Mouse (Mus musculus) ovary, postnatal 14 days (tissue): ENCODE measurements around the gene Phldb1.

Experiments
- DNase-seq: peaks from one replicate; pipeline ENCODE4 v3.0.0; 2022; ENCODE audit warnings: low spot score

Gene Phldb1

DNA sequence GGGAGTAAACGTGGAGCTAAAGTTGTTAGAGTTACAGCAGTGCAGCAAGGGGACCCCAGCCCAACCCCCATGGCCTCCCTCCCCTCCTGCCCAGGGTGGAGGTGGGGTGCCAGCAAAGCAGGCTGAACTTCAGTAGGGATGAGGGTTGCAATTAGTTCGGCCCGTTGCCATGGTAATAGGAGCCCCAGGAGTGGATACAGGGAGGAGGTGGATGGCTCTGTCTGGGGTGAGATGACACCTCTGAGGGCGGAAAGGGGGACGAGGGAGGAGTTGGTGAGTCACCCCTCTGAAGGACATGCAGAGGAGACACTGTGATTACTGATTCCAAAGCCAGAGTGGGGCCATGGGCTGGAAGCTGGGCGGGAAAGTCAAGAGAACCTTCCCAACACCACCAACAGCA is 26.1 kb downstream of the Phldb1 start:
- DNase-seq, result no peak

DNA sequence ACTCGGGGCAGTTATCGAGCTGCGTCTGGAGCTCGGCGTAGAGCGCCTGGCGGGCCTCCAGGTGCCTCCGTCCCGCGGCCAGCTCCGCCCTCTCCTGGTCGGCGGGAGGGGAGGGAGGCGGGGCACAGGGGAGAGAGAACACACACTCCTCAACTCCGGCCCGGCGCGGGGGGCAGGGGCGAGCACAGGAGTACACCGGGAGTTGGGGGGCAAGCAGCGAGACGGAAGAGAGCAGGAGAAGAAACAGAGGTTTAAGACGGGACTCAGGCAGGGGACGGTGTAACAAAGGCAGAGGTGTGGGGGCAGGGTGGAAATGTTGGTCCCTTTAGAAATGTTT is 26.6 kb downstream of the Phldb1 start:
- DNase-seq, result peak; percentile 80

DNA sequence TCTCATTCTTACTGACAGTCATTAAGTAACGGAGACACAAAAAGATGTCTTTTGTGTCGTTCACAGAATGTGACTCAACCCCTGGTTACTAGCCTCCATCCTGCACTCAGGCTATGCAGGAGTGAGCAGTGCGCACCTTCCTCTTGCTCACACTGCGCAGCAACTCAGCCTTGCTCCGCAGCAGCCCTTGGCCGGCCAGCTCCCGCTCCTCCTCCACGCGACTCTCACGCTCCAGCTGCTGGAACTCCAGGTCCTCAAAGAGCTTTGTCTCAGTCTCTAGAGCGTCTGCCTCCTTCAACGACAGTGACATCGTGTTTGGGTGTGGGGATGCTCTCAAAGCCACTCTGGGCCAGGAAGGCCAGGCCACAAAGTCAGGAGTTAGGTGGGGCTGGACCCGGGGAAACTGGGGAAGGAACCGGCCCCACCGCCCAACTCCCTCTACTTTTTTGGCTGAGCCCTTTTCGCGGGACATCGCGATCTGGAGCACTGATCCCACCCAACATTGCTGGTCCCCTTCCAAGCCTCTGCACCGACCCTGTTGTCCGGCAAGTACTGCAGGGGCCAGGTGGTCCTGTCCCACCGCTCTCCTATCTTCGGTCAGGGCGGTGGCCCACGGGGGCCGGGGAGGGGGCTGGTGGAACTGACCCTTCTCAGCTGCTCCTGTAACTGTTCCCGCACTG is 27.1 kb downstream of the Phldb1 start:
- peak; percentile 22 for DNase-seq

DNA sequence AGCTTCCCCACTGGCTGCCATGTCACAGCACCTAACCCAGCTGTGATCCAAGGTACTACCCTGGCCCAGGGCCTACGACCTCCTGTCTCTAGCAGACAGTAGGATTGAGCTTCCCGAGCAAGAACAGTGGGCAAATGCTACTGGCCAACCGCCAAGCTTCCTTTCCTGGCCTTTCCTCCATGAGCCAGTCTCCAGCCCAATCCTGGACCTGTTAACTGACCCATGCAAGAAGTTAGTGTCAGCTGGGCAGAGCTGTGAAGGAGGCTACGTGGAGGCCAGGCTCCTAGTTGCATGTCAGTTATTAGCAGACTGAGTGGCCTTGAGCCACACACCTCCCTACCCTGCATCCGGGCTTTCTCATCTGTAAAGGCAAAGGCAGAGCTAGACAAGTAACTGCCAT is 35.3 kb downstream of the Phldb1 start:
- DNase-seq, result no peak

DNA sequence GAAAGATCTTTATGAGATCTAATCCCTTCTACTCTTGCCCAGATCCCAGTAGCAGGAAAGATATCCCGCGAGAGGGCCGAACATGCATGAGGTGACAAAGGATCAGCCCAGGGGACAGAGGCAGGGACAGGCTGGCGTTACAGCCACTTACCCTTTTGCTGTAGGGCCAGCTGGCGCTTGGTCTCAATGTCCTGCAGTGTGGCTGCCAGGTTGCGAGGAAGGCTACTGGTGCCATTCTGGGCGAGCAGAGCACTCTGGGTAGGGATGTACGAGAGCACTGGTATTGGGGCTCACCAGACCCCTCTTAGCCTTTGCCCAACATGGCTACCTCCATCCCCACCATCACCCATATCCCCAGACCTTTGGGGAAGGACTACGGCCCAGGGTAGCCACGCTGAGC is 35.8 kb downstream of the Phldb1 start:
- no peak for DNase-seq

DNA sequence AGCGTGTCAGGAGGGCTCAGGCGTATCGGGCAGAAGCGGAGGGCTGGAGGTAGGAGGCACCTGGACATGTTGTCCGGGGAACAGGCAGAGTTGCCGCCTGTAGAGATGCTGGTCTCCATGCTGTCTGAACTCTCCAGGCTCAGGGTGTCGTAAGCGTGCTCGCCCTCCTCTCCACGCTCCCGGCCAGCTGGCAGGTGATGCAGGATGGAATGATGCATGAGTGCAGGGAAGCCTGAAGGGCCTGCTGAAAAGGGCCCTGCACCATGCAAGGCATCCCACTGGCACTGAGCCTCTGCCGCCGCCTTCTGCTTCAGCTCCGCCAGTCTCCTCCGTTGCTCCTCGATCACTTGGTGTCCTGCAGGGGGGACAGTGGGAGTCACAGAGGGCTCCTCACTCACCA is 37.1 kb downstream of the Phldb1 start:
- DNase-seq, result no peak

DNA sequence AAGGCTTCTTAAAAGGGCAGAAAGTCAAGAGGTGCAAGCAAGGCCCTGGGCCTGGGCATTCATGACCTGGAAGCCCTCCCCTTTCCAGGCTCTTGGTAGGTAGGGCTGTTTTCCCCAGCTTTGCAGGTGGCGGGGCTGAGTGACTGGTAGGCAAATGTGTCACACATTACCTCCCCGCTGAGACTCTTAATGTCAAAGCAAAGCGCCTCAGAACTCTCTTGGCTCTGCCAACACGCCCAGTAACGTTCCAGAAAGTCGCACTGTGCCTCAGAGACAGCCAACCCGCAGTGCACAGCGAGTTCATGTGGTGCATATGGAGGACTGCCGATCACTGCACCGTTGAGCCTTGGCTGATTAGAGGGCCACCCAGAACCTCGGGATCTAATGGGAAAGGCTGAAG is 41.9 kb downstream of the Phldb1 start:
- no peak for DNase-seq

DNA sequence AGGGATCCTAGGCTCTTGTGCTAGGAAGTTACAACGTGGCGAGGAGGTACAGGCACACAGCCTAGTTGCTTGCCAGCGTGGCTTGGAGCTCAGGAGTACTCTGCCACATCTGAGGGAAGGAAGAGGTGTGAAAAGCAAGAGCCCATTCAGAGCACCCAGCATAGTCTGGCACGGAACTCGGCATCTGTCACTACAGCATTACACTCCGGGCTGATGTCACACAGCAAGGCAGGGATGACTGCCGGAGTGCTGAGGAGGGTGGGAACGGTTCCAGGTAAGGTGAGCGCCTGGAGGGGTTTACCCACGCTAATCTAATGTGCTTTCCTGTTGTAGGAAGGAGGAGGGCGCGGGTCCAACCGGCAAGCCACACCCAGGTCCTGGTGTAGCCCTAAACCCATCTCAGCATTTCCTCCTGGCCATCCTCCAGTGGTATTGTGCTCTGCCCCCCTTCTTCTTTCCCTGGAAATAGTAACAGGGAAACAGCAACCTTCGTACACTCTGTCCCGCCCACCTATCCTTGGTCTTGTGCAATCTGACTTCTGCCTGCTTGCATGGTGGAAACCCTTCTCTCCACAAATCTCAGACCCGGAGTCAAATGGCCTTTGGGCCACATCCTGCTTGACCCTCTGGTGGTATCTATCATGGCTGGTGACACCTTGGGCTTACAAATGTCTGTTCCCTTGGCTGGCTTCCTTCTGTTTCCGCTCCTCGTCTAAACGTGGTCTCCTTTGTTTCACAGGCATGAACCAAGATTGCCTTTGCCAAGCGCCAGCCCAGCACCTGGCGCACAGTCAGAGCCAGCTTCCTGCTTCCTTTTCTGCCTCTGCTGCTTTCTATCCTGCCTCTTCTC is 43.1 kb downstream of the Phldb1 start:
- DNase-seq, result peak; percentile 41

DNA sequence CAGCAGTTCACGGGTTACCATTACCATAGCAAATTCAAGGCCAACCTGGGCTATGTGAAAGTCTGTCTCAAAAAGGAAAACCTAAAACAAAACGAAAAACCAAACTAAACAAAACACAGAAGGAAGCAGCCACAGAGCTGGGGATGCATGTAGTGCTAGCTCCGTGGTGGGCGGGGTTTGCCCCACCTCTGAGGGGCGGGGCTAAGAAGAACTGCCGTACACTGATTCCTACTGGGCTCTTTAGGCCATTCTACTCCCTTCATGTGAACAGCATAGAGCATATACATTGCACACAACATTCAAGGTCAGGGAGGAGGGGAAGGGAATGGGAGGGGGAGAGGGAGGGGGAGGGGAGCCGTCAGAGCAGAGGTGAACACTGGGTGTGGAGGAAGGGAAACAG is 44.4 kb downstream of the Phldb1 start:
- DNase-seq, result no peak

DNA sequence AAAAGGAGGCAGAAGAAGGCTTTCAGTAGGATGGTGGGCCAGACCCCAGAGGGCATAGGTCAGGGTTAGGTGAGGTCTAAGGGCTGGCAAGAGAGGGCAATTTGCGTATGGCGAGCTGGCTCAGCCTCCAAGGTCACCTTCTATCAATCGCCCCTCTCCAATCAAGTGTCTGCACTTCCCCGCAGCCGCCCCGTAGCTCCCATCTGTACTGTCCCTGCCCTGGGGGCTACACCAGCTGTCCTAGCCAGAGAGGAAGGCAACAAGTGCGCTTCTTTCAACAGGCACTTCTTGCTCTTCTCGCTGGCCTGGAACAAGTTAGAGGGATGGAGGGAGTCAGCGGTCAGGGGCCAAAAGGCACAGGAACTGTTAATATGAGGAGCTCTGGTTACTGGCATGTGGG is 47.0 kb downstream of the Phldb1 start:
- no peak for DNase-seq

DNA sequence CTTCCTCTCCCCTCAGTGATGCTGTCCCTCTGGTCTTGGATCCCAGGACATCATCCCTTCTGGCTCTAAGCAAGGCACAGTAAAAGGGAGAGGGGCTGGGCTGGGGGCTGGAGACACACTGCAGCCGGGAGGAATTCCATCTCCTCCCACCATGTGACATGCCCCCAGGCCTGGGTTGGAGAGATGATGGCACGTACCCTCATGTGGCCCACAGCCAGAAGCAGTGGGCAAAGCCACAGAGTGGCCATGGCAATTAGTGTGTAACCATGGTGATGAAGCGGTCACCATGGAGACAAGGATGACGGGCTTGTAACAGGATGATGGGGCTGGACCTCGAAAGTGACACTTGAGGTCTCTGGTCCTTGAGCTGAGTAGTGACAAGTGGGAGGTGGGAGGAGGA is 48.4 kb downstream of the Phldb1 start:
- no peak for DNase-seq

DNA sequence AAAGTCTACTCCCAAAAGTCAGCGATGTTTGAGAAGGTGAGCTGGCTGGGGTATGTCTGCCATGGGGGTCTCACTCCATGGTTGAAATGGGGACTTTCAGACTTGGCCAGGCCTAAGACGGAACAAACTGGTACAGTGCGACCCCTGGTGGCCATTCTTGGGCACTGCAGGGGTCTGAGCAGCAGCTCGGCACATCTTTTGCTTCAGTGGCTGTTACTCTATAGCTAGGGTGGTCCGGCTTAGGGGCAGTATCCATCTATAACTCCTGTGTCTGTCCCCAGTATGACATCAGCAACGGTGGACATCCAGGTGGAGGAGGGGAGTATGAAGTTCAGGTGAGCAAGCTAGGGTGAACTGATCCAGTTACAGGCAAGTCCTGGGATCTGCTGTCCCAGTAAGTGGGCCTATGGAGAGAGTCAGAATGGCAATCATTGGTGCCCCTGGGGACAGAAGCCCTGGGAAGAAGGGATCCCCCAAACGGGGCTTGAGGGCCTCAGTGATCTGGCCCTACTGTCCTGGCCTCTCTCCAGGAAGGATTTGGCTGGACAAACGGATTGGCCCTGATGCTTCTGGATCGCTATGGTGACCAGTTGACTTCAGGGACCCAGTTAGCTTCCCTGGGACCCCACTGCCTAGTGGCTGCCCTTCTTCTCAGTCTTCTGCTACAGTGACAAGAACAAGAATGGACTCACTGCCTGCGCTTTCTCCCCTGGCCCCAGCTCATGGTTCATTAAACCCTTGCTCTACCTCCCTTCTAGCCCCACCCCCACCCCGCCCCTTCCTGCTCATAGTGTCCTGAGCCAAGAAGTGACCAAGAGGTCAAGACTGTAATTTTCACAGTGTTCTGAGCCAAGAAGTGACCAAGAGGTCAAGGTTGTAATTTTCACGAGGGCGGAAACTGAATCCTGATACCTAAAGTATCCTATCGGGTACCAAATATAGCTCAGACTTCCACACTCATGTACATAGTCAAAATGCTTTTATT is 49.4 kb downstream of the Phldb1 start:
- peak; percentile 68 for DNase-seq

DNA sequence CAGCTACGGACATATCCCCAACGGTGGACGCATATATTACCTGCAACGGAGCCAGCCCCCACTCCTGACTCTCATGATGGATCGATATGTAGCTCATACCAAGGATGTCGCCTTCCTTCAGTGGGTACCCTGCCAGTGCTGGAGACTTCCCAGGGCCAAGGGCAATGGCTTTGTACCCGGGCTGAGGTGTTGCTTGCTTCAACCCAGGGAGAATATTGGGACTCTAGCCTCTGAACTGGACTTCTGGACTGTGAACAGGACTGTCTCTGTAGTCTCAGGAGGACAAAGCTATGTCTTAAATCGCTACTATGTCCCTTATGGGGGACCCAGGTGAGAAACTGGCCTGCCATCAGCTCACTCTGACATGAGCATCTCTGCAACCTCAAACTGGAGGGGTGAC is 52.0 kb downstream of the Phldb1 start:
- no peak for DNase-seq

DNA sequence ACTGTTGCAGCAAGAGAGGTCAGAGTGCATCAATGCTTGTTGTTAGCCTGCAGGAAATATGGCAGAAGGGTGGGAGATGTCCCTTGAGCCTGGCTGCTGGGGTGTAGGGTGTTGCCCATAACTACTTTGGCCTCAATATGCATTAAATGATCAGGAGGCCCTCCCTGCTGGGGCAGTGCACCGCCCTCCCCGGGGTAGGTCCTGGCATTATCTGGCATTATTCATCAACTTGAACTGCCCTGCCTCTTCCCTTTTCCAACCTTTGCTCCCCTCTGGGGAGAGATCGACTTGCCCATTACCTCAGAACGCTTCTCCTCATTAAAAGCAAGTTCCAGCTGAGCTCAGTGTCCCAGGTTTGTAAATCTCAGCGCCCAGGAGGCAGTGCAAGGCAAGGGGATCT is 55.4 kb downstream of the Phldb1 start:
- no peak for DNase-seq

DNA sequence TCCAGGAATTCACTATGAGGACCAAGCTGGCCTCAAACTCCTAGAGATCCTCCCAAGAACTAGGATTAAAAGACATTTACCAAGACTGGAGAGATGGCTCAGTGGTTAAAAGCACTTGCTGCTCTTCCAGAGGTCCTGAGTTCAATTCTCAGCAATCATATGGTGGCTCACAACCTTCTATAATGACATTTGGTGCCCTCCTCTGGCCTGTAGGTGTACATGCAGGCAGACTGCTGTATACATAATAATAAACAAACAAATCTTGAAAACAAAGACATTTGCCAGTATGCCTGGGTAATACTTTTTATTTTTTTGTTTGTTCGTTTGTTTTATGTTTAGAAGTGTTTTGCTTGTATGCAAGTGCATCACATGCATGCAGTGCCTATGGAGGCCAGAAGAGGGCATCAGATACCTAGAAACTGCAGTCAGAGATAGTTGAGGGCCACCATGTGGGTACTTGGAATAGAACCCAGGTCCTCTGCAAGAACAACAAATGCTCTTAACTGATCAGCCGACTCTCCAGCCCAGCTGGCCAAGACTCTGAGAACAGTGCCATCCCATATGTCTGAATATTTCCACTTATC is 56.6 kb downstream of the Phldb1 start:
- no peak for DNase-seq

DNA sequence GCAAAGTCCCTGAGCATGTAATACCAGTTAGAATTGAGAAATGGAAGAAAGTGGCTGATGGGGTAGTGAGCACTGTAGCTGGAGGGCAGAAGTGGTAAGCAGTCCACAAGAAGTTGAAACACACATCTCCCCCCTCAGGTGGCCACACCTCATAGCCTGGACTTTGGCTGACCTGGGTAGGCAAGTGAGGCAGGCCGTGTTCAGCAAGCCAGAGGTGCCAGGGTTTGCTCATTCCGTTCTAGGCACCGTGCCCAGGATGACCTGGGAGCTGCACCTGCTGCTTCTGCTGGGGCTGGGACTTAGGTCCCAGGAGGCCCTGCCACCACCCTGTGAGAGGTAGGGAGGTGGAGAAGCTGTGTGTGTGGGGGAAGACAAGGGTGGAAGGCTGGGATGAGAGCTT is 62.0 kb downstream of the Phldb1 start, which contains the start of gene Treh:
Gene Treh (plus strand): TSS at position 229 of the 400 bp plus-strand sequence.
- DNase-seq, result no peak

DNA sequence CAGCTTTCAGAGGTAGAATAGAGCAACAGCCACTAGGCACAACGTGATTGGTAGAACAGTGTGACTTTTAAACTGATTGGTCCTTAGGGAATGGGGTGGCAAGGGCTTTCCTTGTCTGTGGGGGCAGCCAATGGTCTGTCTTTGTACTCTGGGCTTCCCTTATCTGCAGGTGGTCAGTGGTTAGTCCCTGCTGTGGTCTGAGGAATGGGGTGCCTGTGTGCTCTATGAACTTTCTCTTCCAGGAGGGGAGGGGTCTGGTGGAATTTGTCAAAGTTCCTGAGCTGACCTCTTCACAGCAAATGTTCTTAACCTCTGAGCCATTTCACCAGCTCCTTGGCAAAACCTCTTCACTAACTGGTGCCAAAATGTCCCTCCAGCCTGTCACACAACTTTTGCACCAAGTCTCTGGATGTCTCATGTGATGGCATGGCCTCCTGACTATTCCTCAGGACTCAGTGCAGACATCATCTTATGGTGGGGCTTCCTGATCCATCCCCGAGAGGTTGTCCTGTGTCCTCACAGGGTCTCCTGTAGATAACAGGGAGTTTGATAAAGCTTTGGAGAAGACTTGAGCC is 62.6 kb downstream of the Phldb1 start:
- DNase-seq, result no peak

DNA sequence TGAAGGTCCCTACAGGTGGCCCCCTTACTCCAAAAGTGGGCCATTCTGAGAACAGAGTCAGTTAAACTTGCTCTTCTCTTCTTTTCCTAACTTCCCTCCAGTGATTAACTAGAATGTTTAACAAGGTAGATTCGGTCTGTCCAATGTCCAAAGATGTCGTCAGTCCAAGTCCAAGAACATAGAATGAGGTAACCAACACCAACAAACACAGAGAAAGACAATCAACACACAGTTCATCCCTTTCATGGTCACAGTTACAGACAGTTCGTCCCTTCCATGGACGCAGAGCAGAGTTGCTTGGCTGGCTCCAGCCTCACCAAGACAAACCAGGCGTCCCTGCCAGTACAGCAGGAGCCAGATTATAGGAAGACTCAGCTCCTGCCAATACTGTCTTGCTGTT is 63.6 kb downstream of the Phldb1 start:
- DNase-seq, result no peak

DNA sequence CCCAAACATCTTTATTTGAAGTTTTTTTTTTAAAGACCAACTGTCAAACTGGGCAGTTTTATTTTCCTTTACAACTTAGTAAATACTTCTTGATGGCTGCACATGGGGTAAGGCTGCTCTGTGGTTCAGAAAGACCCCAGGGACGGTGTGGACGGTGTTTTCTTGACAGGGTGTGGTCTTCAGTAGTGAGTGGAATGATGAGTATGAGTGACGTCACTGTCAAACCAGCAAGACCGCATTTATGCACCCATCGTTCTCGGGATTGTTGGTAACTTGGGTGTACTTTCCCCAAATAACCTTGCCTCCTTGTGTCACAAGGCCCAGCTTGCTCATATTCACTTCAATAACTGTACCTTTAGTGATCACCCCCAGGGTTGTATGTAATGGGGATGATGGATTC is 71.3 kb downstream of the Phldb1 start:
- no peak for DNase-seq

DNA sequence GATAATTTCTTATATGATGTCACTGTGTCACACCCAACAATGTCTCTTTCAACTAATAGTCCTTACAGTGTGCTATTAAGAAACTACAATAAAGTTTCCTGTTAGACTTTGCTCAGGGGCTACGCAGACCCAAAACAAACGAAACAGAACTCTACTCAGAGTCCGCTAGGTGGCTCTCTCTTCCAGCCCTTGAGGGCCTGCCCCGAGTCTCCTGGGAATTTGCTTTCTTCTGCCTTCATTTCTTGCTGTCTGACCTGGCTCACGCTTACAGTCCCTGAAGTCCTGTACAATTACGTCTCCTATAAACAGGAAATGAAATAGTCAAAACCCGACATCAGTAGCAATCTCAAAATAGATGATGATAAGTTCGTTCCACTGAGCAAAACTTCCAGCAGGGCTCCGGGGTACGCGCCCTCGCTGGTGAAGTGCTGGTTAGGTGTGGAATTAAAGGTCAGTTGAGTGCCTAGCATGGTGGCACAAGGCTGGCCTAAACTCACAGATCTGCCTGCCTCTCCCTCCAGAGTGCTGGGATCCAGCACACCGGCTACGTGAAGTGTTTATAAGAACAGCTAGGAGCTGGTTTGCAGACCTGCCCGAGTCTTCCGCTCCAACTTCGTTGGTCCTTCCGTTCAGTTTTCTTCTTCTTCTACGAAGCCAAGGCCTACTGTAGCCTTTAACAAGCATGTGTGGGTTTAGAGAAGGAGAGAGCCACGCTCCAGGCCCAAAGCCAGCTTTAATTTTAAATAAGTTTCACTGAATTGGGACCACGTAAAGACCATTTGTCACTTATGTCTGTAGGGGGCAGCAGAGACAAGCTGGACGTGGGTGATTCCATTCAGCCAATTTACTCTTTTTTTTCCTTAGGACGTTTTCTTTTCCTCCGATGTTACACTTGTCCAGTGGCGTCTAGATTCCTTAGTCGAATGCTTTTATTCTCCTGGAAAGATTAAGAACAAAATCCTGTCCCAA is 79.6 kb downstream of the Phldb1 start:
- DNase-seq, result peak; percentile 52

DNA sequence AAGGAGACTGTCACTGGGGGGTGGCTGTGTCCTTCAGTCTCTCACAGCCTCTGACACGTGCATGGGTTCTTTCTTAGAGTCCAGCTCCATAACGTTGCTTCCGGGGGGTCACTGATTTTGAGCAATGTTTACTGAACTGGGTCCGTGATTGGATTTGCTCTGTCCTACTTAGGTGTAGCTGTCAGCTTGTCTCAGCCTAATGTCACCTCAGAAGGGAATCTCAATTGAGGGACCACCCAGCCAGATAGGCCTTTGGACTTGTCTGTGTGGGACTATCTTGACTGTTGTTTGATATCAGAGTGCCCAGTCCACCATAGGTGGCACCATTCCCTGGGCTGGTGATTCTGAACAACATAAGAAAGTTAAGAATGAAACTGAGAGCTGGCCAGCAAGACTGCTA is 81.1 kb downstream of the Phldb1 start:
- no peak for DNase-seq
